Mouse (Mus musculus) ovary, postnatal 36 days (tissue): ENCODE results near the gene Hdx.
A peak's percentile ranks its signal among the peaks of the same experiment; 100 is the strongest.

ENCODE experiments used
- DNase-seq: peaks from one replicate; pipeline ENCODE4 v3.0.0; 2022; ENCODE audit warnings: low spot score, mixed read lengths

Hdx gene

DNA sequence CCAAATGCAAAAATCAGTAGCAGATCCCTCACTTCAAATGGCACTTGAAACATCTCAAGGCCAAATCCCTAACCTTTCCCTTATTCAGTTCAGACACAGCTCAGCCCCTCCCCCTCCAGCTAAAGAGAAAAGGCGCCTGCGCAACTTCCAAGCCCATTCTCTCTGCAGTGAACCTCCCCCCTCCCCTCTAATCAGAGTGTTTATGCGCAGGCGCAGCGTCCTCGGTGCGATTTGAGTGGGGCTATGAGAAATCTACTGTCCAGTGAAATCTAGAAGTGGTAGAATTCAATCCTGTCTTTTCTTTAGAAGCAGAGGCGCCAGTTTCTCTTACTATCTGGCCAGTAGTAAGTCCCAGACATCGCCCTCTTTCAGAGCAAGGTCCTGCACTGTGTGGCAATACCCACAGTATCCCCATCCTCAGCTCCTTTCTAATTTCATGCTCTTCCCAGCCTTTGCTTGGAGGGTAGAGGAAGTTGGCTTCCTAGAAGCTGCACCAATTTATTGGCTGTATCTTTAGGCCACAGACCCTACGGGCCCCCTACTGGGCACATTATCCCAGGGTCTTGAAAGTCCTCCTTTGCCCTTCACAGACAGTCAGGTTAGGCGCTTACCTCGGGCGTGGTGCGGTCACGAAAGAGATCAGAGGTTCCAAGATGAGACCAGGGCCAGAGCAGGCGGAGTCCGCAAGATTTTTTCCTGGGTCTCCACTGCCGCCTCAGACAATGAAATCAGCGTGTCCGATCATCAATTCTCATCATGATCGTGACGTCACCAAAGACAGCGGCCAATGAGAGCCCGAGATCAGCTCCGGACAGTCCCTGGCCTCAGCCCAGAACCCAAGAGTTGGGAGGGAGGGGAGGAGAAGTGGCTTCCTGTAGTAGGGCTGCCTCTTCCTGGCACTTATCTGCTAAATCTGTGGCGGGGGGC is at the start of gene Hdx:
TSS of gene Hdx (minus strand) at position 724 of the 927 bp plus-strand sequence.
- peak; percentile 40 for DNase-seq

DNA sequence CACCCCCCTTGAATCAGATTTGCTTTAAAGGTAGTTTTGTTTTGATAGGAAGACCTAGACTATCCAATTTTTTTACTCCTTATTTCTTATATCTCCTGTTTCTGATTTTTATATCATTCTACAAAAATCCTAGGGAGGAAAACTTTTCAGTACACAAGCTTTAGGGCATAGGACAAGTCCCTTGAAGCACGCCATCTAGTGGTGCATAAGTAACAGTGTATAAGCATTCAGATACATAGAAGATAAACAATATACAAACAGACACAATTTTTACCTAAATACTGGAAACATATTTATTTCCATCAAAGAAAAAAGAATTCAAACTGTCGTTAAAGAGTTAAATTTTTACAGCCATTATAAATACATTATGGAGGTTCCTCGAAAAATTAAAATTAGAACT is 11.2 kb downstream of the Hdx start:
- no peak for DNase-seq

DNA sequence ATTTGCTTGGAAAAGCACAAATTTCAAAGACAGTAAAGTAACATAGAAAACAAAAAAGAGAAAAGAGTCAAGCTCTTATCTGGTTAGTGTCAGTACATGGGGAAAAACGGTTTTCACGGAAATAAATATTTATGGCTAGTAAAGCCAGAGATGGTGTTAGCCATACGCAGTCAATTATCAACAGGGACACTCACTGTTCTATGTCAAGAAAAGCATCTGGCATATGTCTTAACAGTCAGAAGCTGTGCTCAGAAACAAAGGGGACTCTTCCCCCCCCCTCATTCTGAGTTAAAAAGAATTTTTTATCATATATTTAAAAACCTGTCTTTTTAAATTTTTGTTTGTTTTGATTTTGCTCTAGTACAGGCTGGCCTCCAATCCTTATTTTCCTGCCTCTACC is 25.2 kb downstream of the Hdx start:
- DNase-seq: no peak

DNA sequence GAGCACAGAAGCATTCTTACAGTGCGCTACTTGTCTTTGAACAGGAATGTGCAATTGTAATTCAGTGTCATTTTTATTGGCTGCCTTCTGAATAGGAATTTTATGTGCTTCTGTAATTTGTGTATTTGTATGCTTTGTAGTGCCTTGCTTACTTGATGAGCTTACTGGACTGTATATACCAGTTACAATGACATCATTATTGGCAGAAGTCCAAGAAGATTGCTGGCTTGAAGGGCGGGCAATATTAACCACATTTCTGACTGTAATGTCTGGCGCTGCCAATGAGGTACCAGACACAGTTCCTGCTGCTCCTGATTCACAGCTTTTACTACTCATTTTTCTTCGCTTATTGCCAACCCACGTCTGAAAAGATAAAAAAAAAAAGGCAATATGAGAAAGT is 36.5 kb downstream of the Hdx start:
- no peak for DNase-seq

DNA sequence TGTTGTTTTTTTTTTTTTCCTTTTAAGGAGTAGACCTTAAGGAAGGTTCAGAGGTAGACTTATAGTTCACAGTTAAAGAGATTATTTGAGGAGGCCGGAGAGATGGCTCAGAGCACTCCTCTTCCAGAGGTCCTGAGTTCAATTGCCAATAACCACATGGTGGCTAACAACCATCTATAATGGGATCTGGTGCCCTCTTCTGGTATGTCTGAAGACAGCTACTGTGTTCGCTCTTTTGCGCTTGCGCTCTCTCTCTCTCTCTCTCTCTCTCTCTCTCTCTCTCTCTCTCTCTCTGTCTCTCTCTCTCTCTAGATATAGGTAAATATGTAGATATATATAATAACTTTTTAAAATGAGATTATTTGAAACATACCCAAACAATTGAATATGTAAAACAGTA is 38.2 kb downstream of the Hdx start:
- no peak for DNase-seq

DNA sequence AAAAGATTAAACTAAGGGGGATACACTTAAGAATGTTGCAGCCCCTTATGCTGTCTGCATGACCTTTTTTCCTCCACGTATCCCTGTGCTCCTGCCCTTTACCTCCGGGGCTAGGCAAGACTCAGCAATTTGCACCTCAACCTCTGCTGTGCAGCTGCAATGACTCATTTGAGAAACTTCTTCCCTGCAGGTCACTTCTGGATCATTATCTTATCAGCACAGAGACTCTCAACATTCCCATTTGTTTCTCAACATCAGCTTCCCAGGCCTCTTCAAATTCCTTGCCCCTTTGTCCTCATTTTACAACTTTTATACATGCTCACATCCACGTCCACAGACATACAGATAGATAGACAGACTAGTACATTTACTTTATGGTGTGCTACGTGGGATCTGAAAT is 51.9 kb downstream of the Hdx start:
- DNase-seq: no peak

DNA sequence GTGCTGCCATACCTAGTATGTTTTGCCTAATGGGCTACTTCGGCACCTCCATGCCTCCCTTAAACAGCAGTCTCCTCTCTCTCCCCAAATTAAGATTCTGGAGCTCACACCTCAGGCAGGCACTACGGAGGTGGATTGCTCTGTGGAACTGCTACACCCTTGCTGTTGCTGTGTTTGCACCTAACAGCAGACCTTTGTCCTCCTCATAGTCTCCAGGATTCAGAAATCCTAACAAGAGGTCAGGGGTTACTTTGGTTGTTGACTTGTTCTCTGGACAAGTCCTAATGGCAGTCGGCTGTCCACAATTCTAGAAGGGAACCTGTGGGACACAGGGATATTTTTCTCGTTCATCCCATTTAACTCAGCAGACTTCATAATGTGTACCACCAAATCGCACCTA is 56.3 kb downstream of the Hdx start:
- DNase-seq: no peak

DNA sequence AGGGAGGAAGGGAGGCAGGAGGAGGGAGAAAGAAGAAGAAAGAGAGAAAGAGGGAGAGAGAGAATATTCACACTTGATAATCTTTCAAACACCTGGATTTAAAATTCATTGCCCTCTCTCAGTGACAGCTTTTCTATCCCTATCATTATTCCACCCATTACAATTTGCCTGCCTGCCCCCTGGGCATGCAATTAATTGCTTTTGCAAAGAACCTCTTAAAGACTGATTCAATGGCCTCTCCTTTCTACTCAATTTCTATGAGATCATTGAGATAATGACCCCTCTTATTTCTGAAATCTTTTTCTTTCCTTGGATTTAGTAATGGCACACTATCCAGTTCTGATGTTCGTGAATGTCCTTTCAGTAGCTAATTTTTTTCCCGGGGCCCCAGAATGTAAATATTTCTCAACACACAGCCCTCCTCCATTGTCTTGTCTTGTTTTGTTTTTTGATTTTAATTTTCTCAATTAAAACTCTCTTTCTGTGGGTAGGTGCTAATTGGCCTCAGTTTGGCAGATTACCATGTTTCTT is 99.2 kb downstream of the Hdx start:
- DNase-seq: no peak

DNA sequence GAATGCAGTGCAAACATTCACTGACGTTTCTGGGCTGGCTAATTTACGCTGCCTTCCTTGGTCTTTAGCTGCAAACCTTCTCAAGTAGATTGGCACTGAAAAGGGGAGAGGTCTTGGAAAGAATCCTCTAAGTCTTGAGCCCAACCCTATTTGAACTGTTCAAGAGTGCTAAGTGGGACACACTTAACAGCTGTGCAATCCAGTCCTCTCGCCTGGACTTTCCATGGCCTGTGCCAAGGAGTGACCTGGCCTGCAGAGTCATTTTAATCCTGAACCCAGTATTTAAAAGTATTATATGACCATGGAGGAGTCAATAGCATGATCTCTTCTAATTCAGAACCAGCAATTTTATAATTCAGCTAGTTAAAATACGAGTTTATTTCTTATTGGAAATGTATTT is 109.3 kb downstream of the Hdx start:
- DNase-seq: no peak

DNA sequence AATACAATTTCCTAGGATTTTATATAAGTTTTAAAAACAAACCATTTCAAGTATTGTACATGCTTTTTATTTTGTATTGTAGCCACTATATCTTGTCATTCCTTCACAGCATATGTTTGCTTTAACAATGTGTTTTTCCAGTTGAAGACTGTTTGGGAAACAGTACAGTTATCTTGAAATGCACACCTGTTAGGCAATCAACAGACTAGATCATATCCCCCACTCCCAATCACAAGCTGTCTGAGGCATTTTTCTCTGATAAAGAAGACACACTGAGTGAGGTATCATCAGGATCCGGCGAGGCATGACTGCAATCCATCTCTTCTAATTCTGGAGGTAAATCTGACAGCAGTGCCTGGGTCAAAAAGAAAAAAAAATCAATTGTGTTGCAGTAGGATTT is 119.8 kb downstream of the Hdx start:
- no peak for DNase-seq

DNA sequence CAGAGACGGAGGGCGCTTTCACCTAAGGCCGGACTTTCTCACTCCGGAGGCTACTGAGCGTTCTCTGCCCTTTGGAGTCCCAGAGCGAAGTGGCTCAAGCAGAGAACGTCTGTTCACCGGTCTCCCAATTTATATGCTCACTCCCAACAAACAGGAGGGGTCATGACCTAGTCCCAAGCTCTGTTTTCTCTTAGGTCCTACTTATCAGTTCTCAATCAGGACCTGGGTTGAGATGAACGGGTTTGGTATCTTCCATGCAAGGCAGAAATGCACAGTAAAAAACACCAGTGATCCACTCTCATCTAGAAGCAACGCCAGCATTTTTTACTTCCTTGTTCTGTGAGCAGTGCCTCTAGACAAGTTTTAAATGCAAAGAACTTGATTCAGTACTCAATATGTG is 159.0 kb downstream of the Hdx start, which contains the start of gene Rps6ka6:
TSS of gene Rps6ka6 (minus strand) at position 101 of the 400 bp plus-strand sequence.
- DNase-seq: no peak
